Mouse (Mus musculus): Measurements from ENCODE around the gene Mfsd12. TPM values are rescaled to one million over a fixed set of nuclear protein-coding genes. Genes with fewer than 3 reads are reported as not detected.

Gene Mfsd12
- total and polyA plus RNA-seq, 3 experiments = 5.2 to 9.5 (median 7.4) TPM

DNA sequence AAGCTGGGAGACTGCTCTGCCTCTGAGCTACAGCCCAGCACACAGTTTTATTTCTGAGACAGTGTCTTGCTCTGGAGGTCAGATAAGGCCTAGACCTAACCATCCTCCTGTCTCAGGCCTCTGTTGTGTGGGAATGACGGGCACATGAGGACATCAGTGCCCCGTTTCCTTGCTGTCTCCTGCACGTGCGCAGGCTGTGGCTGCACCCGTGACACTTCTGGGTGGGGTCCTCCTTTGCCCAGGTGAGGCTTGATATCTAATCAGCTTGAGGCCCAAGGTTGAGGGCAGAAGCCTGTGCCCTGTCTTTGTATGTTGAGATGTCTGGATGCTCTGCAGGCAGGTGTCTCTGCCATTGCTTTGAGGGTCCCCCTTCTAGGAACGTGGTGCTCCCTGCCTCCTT, 35.0 kb downstream of the Mfsd12 start:
- dilution Hi-C loops (cut with MboI; ENCODE audit: extremely low pct_ligation_motif_present, extremely low pct_unique_long_range_greater_than_20kb, low sequenced_read_pairs) = no loop called here
- no peak overlapping the region for H3K27ac ChIP-seq (ENCODE audit: insufficient read depth, low read depth)
- no peaks in the 10 kb centered on the region for H3K27me3 ChIP-seq (replicated peaks)
- no peak for TF ChIP-seq TCF12 (IDR thresholded peaks at IDR 0.05; ENCODE audit: low read depth, low read length)
- TF ChIP-seq MAX (IDR thresholded peaks at IDR 0.05; ENCODE audit: low read length) = no peak
- H3K4me2 ChIP-seq (ENCODE audit: insufficient read depth, low read depth, poor library complexity, severe bottlenecking) = no peak overlapping the region
- no peaks in the 10 kb centered on the region for H3K9me3 ChIP-seq (replicated peaks; ENCODE audit: low read length)
- H3K79me2 ChIP-seq (replicated peaks; ENCODE audit: control insufficient read depth, extremely low read depth, insufficient read depth, poor library complexity, severe bottlenecking) = no peaks in the 10 kb centered on the region
- H3K4me3 ChIP-seq (replicated peaks in 1 of 3; ENCODE audit: low read depth in 2 of 3, low read length in 2 of 3, poor library complexity in 1 of 3) = no peak overlapping the region
- DNase-seq (ENCODE audit: extremely low read depth) = no peak
- H3K9ac ChIP-seq (ENCODE audit: insufficient read depth, low read depth) = no peak overlapping the region
- in situ Hi-C loops (cut with MboI; ENCODE audit: low pct_ligation_motif_present, low pct_unique_long_range_greater_than_20kb, low sequenced_read_pairs) = no loop called here
- no peaks in the 10 kb centered on the region; a peak in 1 of 4 replicates for H3K4me1 ChIP-seq (ENCODE audit: control insufficient read depth in 1 of 2, insufficient read depth in 2 of 2)
- peaks cover 39 to 60% of the 10 kb centered on the region in 2 experiments for H3K36me3 ChIP-seq (replicated peaks in 1 of 2; ENCODE audit: control insufficient read depth in 1 of 2, insufficient read depth in 1 of 2, low read length in 1 of 2)

DNA sequence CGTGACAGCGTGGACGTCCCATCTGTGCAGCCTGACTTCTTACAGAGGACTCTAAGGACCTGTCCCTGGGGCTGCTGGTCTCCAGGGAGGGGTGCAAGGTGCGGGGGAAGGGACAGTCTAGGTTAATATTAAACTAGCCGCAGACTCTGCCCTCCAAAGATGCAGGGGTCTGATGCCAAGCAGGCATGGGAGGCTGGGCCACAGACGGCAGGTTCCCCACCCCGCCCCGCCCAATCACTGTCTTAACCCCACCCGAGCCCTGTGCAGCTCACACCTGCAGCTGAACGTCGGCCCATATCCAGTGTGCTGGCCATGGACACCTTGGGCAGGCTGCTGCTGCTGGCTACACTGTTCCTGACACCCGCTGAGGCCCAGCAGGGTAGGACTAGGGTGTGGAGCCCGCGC, 35.5 kb downstream of the Mfsd12 start, which contains the start of gene Smim24:
Smim24 (plus strand) TSS at position 271 of the 405 bp plus-strand sequence.
- Histone ChIP-seq H3K9me3 (replicated peaks; ENCODE audit: low read length) (no peaks in the 10 kb centered on the region), H3K4me2 (ENCODE audit: insufficient read depth, low read depth, poor library complexity, severe bottlenecking) (no peak within 1 kb of the TSS), H3K27me3 (replicated peaks) (no peaks in the 10 kb centered on the region), H3K27ac (ENCODE audit: insufficient read depth, low read depth) (no peak within 1 kb of the TSS), H3K4me3 (replicated peaks in 1 of 3; ENCODE audit: low read depth in 2 of 3, low read length in 2 of 3, poor library complexity in 1 of 3) (no peak within 1 kb of the TSS), H3K79me2 (replicated peaks; ENCODE audit: control insufficient read depth, extremely low read depth, insufficient read depth, poor library complexity, severe bottlenecking) (no peaks in the 10 kb centered on the region), H3K9ac (ENCODE audit: insufficient read depth, low read depth) (no peak within 1 kb of the TSS), H3K4me1 (ENCODE audit: control insufficient read depth in 1 of 2, insufficient read depth in 2 of 2) (no peaks in the 10 kb centered on the region; a peak in 1 of 4 replicates), H3K36me3 (replicated peaks in 1 of 2; ENCODE audit: control insufficient read depth in 1 of 2, insufficient read depth in 1 of 2, low read length in 1 of 2) (peaks cover 37 to 58% of the 10 kb centered on the region in 2 experiments)
- TF ChIP-seq RCOR1 (conservative IDR thresholded peaks at IDR 0.05; ENCODE audit: low read depth, low read length) (no peak), NELFE (IDR thresholded peaks at IDR 0.05; ENCODE audit: low read depth, low read length) (no peak), EP300 (IDR thresholded peaks at IDR 0.05; ENCODE audit: low read length) (no peak), ZC3H11A (IDR thresholded peaks at IDR 0.05; ENCODE audit: low read depth, low read length) (no peak), NRF1 (IDR thresholded peaks at IDR 0.05; ENCODE audit: low read depth, low read length) (no peak), PAX5 (IDR thresholded peaks at IDR 0.05; ENCODE audit: low read length) (no peak), SIN3A (IDR thresholded peaks at IDR 0.05; ENCODE audit: low read length) (no peak), TCF12 (IDR thresholded peaks at IDR 0.05; ENCODE audit: low read depth, low read length) (no peak), MXI1 (IDR thresholded peaks at IDR 0.05; ENCODE audit: low read depth, low read length) (no peak)
- in situ Hi-C loops (cut with MboI; ENCODE audit: low pct_ligation_motif_present, low pct_unique_long_range_greater_than_20kb, low sequenced_read_pairs) (no loop called here), dilution Hi-C loops (cut with MboI; ENCODE audit: extremely low pct_ligation_motif_present, extremely low pct_unique_long_range_greater_than_20kb, low sequenced_read_pairs) (no loop called here)
- no peak for DNase-seq (ENCODE audit: extremely low read depth)

DNA sequence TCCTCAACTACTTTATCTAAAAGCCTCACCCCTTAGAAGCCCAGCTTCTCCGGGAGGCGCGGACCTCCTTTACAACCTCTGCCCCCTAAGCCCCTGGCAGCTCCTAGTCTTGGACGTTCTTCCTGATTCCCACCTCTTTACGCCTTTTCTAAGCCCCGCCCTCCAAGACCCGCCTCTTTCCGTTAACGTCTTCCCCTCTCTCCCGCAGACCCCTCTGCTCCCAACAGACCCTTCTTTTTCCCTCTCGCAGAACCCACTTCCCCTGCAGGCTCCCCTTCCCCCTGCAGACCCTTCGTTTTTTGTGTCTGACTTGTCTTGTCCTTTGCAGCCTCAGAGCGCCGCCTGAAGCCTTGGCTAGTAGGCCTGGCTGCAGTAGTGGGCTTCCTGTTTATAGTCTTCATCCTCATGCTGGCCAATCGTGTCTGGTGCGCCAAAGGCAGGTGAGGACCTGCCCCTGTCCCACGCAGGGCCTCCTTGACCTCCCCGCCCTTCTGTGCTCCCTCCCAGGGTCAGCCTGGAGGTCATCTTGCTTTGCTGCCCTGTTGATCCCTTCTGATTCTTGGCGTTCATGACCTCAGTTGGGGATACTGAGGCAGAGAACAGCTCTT, 36.3 kb downstream of the Mfsd12 start:
- no peak overlapping the region for H3K4me2 ChIP-seq (ENCODE audit: insufficient read depth, low read depth, poor library complexity, severe bottlenecking)
- H3K79me2 ChIP-seq (replicated peaks; ENCODE audit: control insufficient read depth, extremely low read depth, insufficient read depth, poor library complexity, severe bottlenecking) = no peaks in the 10 kb centered on the region
- H3K9me3 ChIP-seq (replicated peaks; ENCODE audit: low read length) = no peaks in the 10 kb centered on the region
- H3K9ac ChIP-seq (ENCODE audit: insufficient read depth, low read depth) = no peak overlapping the region
- H3K27ac ChIP-seq (ENCODE audit: insufficient read depth, low read depth) = no peak overlapping the region
- in situ Hi-C loops (cut with MboI; ENCODE audit: low pct_ligation_motif_present, low pct_unique_long_range_greater_than_20kb, low sequenced_read_pairs) (no loop called here), dilution Hi-C loops (cut with MboI; ENCODE audit: extremely low pct_ligation_motif_present, extremely low pct_unique_long_range_greater_than_20kb, low sequenced_read_pairs) (no loop called here)
- no peaks in the 10 kb centered on the region for H3K27me3 ChIP-seq (replicated peaks)
- no peaks in the 10 kb centered on the region; a peak in 1 of 4 replicates for H3K4me1 ChIP-seq (ENCODE audit: control insufficient read depth in 1 of 2, insufficient read depth in 2 of 2)
- peaks cover 29 to 54% of the 10 kb centered on the region in 2 experiments for H3K36me3 ChIP-seq (replicated peaks in 1 of 2; ENCODE audit: control insufficient read depth in 1 of 2, insufficient read depth in 1 of 2, low read length in 1 of 2)
- TF ChIP-seq SMC3 (IDR thresholded peaks at IDR 0.05; ENCODE audit: low read depth, low read length) = no peak
- no peak for TF ChIP-seq ZMIZ1 (IDR thresholded peaks at IDR 0.05; ENCODE audit: low read depth, low read length)
- no peak for TF ChIP-seq MXI1 (IDR thresholded peaks at IDR 0.05; ENCODE audit: low read depth, low read length)
- no peak for TF ChIP-seq ZNF384 (IDR thresholded peaks at IDR 0.05; ENCODE audit: low read depth, low read length)
- TF ChIP-seq ELF1 (IDR thresholded peaks at IDR 0.05; ENCODE audit: low read depth, low read length) = no peak
- TF ChIP-seq POLR2A (IDR thresholded peaks at IDR 0.05; ENCODE audit: low read depth, low read length) = no peak
- no peak for TF ChIP-seq ZKSCAN1 (IDR thresholded peaks at IDR 0.05; ENCODE audit: borderline replicate concordance, low read depth, low read length)
- TF ChIP-seq POLR2AphosphoS2 (IDR thresholded peaks at IDR 0.05; ENCODE audit: low read depth, low read length) = no peak
- no peak for TF ChIP-seq NELFE (IDR thresholded peaks at IDR 0.05; ENCODE audit: low read depth, low read length)
- no peak for TF ChIP-seq MYC (IDR thresholded peaks at IDR 0.05; ENCODE audit: low read depth, low read length)
- no peak for TF ChIP-seq CHD2 (IDR thresholded peaks at IDR 0.05; ENCODE audit: low read length)
- no peak for TF ChIP-seq UBTF (IDR thresholded peaks at IDR 0.05; ENCODE audit: low read depth, low read length)
- TF ChIP-seq USF2 (conservative IDR thresholded peaks at IDR 0.05; ENCODE audit: low read depth, low read length) = no peak
- TF ChIP-seq RAD21 (IDR thresholded peaks at IDR 0.05; ENCODE audit: low read depth, low read length) = no peak
- no peak for TF ChIP-seq GABPA (IDR thresholded peaks at IDR 0.05; ENCODE audit: insufficient replicate concordance, low read depth, low read length)
- no peak for TF ChIP-seq HCFC1 (IDR thresholded peaks at IDR 0.05; ENCODE audit: low read depth, low read length)
- no peak overlapping the region for H3K4me3 ChIP-seq (replicated peaks in 1 of 3; ENCODE audit: low read depth in 2 of 3, low read length in 2 of 3, poor library complexity in 1 of 3)
- no peak for DNase-seq (ENCODE audit: extremely low read depth)
